Mouse (Mus musculus) T-cell, adult 66 days (primary cell): Measurements from ENCODE around the gene Mtmr6. TPM values are rescaled to one million over a fixed set of nuclear protein-coding genes. Genes with fewer than 3 reads are reported as not detected.

Source experiments
- total RNA-seq, 2 experiments: library from RNA; stranded (reverse); gene quantifications; 3 replicates in 1 of 2; 4 replicates in 1 of 2; pipeline ENCODE4 v1.2.4; 2023

Gene Mtmr6
- 10 to 100 TPM; 46.8 to 54.2 TPM for total RNA-seq

GRCm38 (mm10) chr14:60264990-60265876, at the start of gene Mtmr6:
Gene Mtmr6 (plus strand): TSS chr14:60265228.

GRCm38 (mm10) chr14:60251281-60252003, 13.6 kb upstream of the Mtmr6 start, which contains the start of the genes Nupl1 and Gm49336:
Gene Nupl1 (minus strand): TSS chr14:60251431.
Gene Gm49336 (minus strand): TSS chr14:60251507.

Other genes starting within 250 kb of the Mtmr6 start
- gene Atp8a2, start 68.0 kb upstream of the Mtmr6 start, total RNA-seq: 10 to 100 TPM in 1 of 2 experiments, 1 to 10 TPM in 1; 5.5 to 11.4 TPM
- gene Nupl1, start 13.8 kb upstream of the Mtmr6 start, total RNA-seq: under 1 TPM; 0.77 to 0.82 TPM
- 10 to 100 TPM; 57.8 to 64.1 TPM for gene Gm49336, start 13.7 kb upstream of the Mtmr6 start, total RNA-seq
- not detected for gene Amer2, start 108.0 kb downstream of the Mtmr6 start, total RNA-seq